Mouse (Mus musculus): Measurements from ENCODE around the gene 2810006K23Rik. TPM values are rescaled to one million over a fixed set of nuclear protein-coding genes. Genes with fewer than 3 reads are reported as not detected.
"Not testable (repeated sequence)": the region's sequence is repeated elsewhere in the genome, so short reads cannot be mapped to it uniquely, and the experiment has no call there.

The 2810006K23Rik gene
- polyA plus RNA-seq, 1 experiment from 2014 or later, result 22.9 TPM

GRCm38 (mm10) chr5:124315498-124315897, 12.4 kb upstream of the 2810006K23Rik start:
- H3K4me2 ChIP-seq (replicated peaks), result no peak overlapping the region
- peaks cover 86% of the 10 kb centered on the region for H3K36me3 ChIP-seq
- WGBS, result 94% methylated on average over 9 of the region's 9 CpGs

GRCm38 (mm10) chr5:124315941-124316340, 11.9 kb upstream of the 2810006K23Rik start:
- H3K27ac ChIP-seq, result no peak overlapping the region
- no peak overlapping the region for H3K4me3 ChIP-seq
- no peak overlapping the region for H3K4me2 ChIP-seq (replicated peaks)
- no peaks in the 10 kb centered on the region for H3K4me1 ChIP-seq
- 92% methylated on average over 11 of the region's 11 CpGs for WGBS
- no peaks in the 10 kb centered on the region for H3K9me3 ChIP-seq
- peaks cover 86% of the 10 kb centered on the region for H3K36me3 ChIP-seq
- H3K27me3 ChIP-seq (replicated peaks), result no peaks in the 10 kb centered on the region
- no peak overlapping the region for H3K9ac ChIP-seq
- ATAC-seq (ENCODE audit: low FRiP score, low read depth), result no peak

More at GRCm38 (mm10) chr5:124315498-124315897, 12.4 kb upstream of the 2810006K23Rik start:
- H3K9ac ChIP-seq, result no peak overlapping the region
- no peaks in the 10 kb centered on the region for H3K9me3 ChIP-seq
- no peak overlapping the region for H3K4me3 ChIP-seq
- H3K27ac ChIP-seq, result no peak overlapping the region
- H3K27me3 ChIP-seq (replicated peaks), result no peaks in the 10 kb centered on the region
- ATAC-seq (ENCODE audit: low FRiP score, low read depth), result no peak
- no peaks in the 10 kb centered on the region for H3K4me1 ChIP-seq

- no peak overlapping the region for H3K27ac ChIP-seq
- H3K4me1 ChIP-seq, result no peaks in the 10 kb centered on the region
- H3K9me3 ChIP-seq, result no peaks in the 10 kb centered on the region
- ATAC-seq (ENCODE audit: low FRiP score, low read depth), result no peak
- WGBS, result 93% methylated on average over 7 of the region's 7 CpGs
- peaks cover 81% of the 10 kb centered on the region for H3K36me3 ChIP-seq
- H3K9ac ChIP-seq, result no peak overlapping the region
- H3K27me3 ChIP-seq (replicated peaks), result no peaks in the 10 kb centered on the region
- H3K4me2 ChIP-seq (replicated peaks), result no peak overlapping the region
- no peak overlapping the region for H3K4me3 ChIP-seq
Measured at GRCm38 (mm10) chr5:124317648-124318047, 10.2 kb upstream of the 2810006K23Rik start.

- 2% methylated on average over 8 of the region's 8 CpGs for WGBS
- no peak for ATAC-seq (ENCODE audit: low FRiP score, low read depth)
- H3K4me3 ChIP-seq, result peak overlapping the region; percentile 66
- H3K27me3 ChIP-seq (replicated peaks), result no peaks in the 10 kb centered on the region
- peaks cover 11% of the 10 kb centered on the region for H3K36me3 ChIP-seq
- peaks cover 16% of the 10 kb centered on the region for H3K4me1 ChIP-seq
- no peak overlapping the region for H3K27ac ChIP-seq
- H3K9ac ChIP-seq, result peak overlapping the region; percentile 74
- H3K4me2 ChIP-seq (replicated peaks), result peak overlapping the region; percentile 77
- H3K9me3 ChIP-seq, result no peaks in the 10 kb centered on the region
Measured at GRCm38 (mm10) chr5:124326829-124327228, 1.1 kb upstream of the 2810006K23Rik start.

GRCm38 (mm10) chr5:124330086-124330485, 2.2 kb downstream of the 2810006K23Rik start:
- no peak overlapping the region for H3K27ac ChIP-seq
- no peak overlapping the region for H3K4me2 ChIP-seq (replicated peaks)
- H3K36me3 ChIP-seq, result no peaks in the 10 kb centered on the region
- peaks cover 30% of the 10 kb centered on the region for H3K4me1 ChIP-seq
- H3K4me3 ChIP-seq, result no peak overlapping the region
- H3K9ac ChIP-seq, result 0 out of 2 replicates have a peak overlapping the region, but pooled peaks have one; percentile 9
- no peaks in the 10 kb centered on the region for H3K27me3 ChIP-seq (replicated peaks)
- 91% methylated on average over 6 of the region's 6 CpGs for WGBS
- ATAC-seq (ENCODE audit: low FRiP score, low read depth), result no peak
- H3K9me3 ChIP-seq, result no peaks in the 10 kb centered on the region

- H3K4me1 ChIP-seq, result peaks cover 45% of the 10 kb centered on the region
- no peak overlapping the region for H3K9ac ChIP-seq
- WGBS, result 13% methylated on average over 6 of the region's 6 CpGs
- no peaks in the 10 kb centered on the region for H3K27me3 ChIP-seq (replicated peaks)
- H3K36me3 ChIP-seq, result no peaks in the 10 kb centered on the region
- peak; percentile 87 for ATAC-seq (ENCODE audit: low FRiP score, low read depth)
- no peak overlapping the region for H3K4me2 ChIP-seq (replicated peaks)
- no peaks in the 10 kb centered on the region for H3K9me3 ChIP-seq
- no peak overlapping the region for H3K4me3 ChIP-seq
- H3K27ac ChIP-seq, result peak overlapping the region; percentile 84
Measured at GRCm38 (mm10) chr5:124334392-124334791, 6.5 kb downstream of the 2810006K23Rik start.

GRCm38 (mm10) chr5:124337103-124337502, 9.2 kb downstream of the 2810006K23Rik start:
- ATAC-seq (ENCODE audit: low FRiP score, low read depth), result no peak
- H3K4me1 ChIP-seq, result peaks cover 55% of the 10 kb centered on the region
- H3K27ac ChIP-seq, result 0 out of 2 replicates have a peak overlapping the region, but pooled peaks have one; percentile 27
- H3K27me3 ChIP-seq (replicated peaks), result no peaks in the 10 kb centered on the region
- H3K4me3 ChIP-seq, result no peak overlapping the region
- no peak overlapping the region for H3K9ac ChIP-seq
- no peak overlapping the region for H3K4me2 ChIP-seq (replicated peaks)
- H3K36me3 ChIP-seq, result no peaks in the 10 kb centered on the region
- 90% methylated on average over 9 of the region's 9 CpGs for WGBS
- no peaks in the 10 kb centered on the region for H3K9me3 ChIP-seq

GRCm38 (mm10) chr5:124337909-124338308, 10.0 kb downstream of the 2810006K23Rik start:
- ATAC-seq (ENCODE audit: low FRiP score, low read depth), result no peak
- WGBS, result 14% methylated on average over 9 of the region's 9 CpGs
- no peak overlapping the region for H3K27ac ChIP-seq
- H3K9ac ChIP-seq, result no peak overlapping the region
- peaks cover 55% of the 10 kb centered on the region for H3K4me1 ChIP-seq
- H3K27me3 ChIP-seq (replicated peaks), result no peaks in the 10 kb centered on the region
- H3K36me3 ChIP-seq, result no peaks in the 10 kb centered on the region
- no peak overlapping the region for H3K4me2 ChIP-seq (replicated peaks)
- H3K9me3 ChIP-seq, result no peaks in the 10 kb centered on the region
- no peak overlapping the region for H3K4me3 ChIP-seq

- Histone ChIP-seq H3K27ac (no peak overlapping the region), H3K9me3 (no peaks in the 10 kb centered on the region), H3K27me3 (replicated peaks) (no peaks in the 10 kb centered on the region), H3K4me3 (no peak overlapping the region), H3K4me1 (peaks cover 52% of the 10 kb centered on the region), H3K9ac (0 out of 2 replicates have a peak overlapping the region, but pooled peaks have one; percentile 13), H3K4me2 (replicated peaks) (no peak overlapping the region), H3K36me3 (no peaks in the 10 kb centered on the region)
- ATAC-seq (ENCODE audit: low FRiP score, low read depth), result no peak
- 81% methylated on average over 8 of the region's 8 CpGs for WGBS
Measured at GRCm38 (mm10) chr5:124338791-124339190, 10.9 kb downstream of the 2810006K23Rik start.

- Histone ChIP-seq H3K36me3 (peaks cover 17% of the 10 kb centered on the region), H3K4me1 (peaks cover 35% of the 10 kb centered on the region)
- H3K9me3 ChIP-seq; H3K27me3 ChIP-seq (replicated peaks); H3K4me3 ChIP-seq; H3K9ac ChIP-seq; H3K4me2 ChIP-seq (replicated peaks); ATAC-seq (ENCODE audit: low FRiP score, low read depth); H3K27ac ChIP-seq: not testable (repeated sequence)
- 70% methylated on average over 6 of the region's 6 CpGs for WGBS
Measured at GRCm38 (mm10) chr5:124341753-124342339, 14.0 kb downstream of the 2810006K23Rik start.

- Histone ChIP-seq H3K4me2 (replicated peaks) (no peak overlapping the region), H3K9me3 (no peaks in the 10 kb centered on the region), H3K36me3 (peaks cover 20% of the 10 kb centered on the region), H3K27me3 (replicated peaks) (no peaks in the 10 kb centered on the region), H3K27ac (no peak overlapping the region), H3K4me3 (no peak overlapping the region), H3K9ac (no peak overlapping the region), H3K4me1 (peaks cover 25% of the 10 kb centered on the region)
- ATAC-seq (ENCODE audit: low FRiP score, low read depth), result no peak
- WGBS, result 86% methylated on average over 8 of the region's 8 CpGs
Measured at GRCm38 (mm10) chr5:124342897-124343296, 15.0 kb downstream of the 2810006K23Rik start.

- Histone ChIP-seq H3K9me3 (no peaks in the 10 kb centered on the region), H3K27me3 (replicated peaks) (no peaks in the 10 kb centered on the region), H3K9ac (peak overlapping the region; percentile 42; the same call in 1 of the 2 replicates), H3K36me3 (peaks cover 43% of the 10 kb centered on the region), H3K4me2 (replicated peaks) (peak overlapping the region; percentile 86), H3K4me1 (peaks cover 37% of the 10 kb centered on the region), H3K4me3 (no peak overlapping the region), H3K27ac (0 out of 2 replicates have a peak overlapping the region, but pooled peaks have one; percentile 42)
- no peak for ATAC-seq (ENCODE audit: low FRiP score, low read depth)
- 91% methylated on average over 17 of the region's 17 CpGs for WGBS
Measured at GRCm38 (mm10) chr5:124349196-124349595, 21.3 kb downstream of the 2810006K23Rik start.

- Histone ChIP-seq H3K27me3 (replicated peaks) (no peaks in the 10 kb centered on the region), H3K4me3 (peak overlapping the region; percentile 98), H3K9ac (peak overlapping the region; percentile 100), H3K4me2 (replicated peaks) (peak overlapping the region; percentile 86), H3K9me3 (no peaks in the 10 kb centered on the region), H3K27ac (peak overlapping the region; percentile 97), H3K4me1 (peaks cover 37% of the 10 kb centered on the region), H3K36me3 (peaks cover 36% of the 10 kb centered on the region)
- 92% methylated on average over 2 of the region's 2 CpGs for WGBS
- ATAC-seq (ENCODE audit: low FRiP score, low read depth), result no peak
Measured at GRCm38 (mm10) chr5:124350350-124350749, 22.5 kb downstream of the 2810006K23Rik start.
